Mouse (Mus musculus) megakaryocyte, embryonic 14.5 days (primary cell): ENCODE results near the gene Cmpk1. TPM values are rescaled to one million over a fixed set of nuclear protein-coding genes. Genes with fewer than 3 reads are reported as not detected.
"Not testable (repeated sequence)": the region's sequence is repeated elsewhere in the genome, so short reads cannot be mapped to it uniquely, and the experiment has no call there.

Experiments
- H3K27me3 ChIP-seq: replicated peaks from 2 replicates; pipeline ENCODE3; 2012; ENCODE audit warnings: inconsistent platforms
- H3K36me3 ChIP-seq: replicated peaks from 2 replicates; pipeline ENCODE3; 2012; ENCODE audit warnings: low read length, inconsistent platforms, mixed read lengths
- H3K4me1 ChIP-seq: 2 replicates; pipeline ENCODE4 v1.6.1; 2012; ENCODE audit warnings: inconsistent platforms
- H3K4me3 ChIP-seq: replicated peaks from 2 replicates; pipeline ENCODE3; 2012; ENCODE audit warnings: moderate library complexity, mild to moderate bottlenecking, inconsistent platforms
- H3K9me3 ChIP-seq: 2 replicates; pipeline ENCODE4 v1.6.1; 2012; ENCODE audit warnings: inconsistent platforms
- FLI1 ChIP-seq: IDR thresholded peaks from 2 replicates; pipeline ENCODE4 v1.6.1; 2012; ENCODE audit warnings: low read length, inconsistent platforms, mixed read lengths
- GATA1 ChIP-seq: IDR thresholded peaks from 3 replicates; pipeline ENCODE4 v1.6.1; 2012; ENCODE audit warnings: mixed read lengths, low read length, inconsistent platforms, borderline replicate concordance
- polyA plus RNA-seq: library from polyadenylated mRNA; stranded (reverse); fragments of >175 nt; gene quantifications from 2 replicates; pipeline ENCODE4 v1.2.3, GENCODE M21; 2012; ENCODE audit warnings: low replicate concordance; ENCODE audit not compliant: insufficient read depth

Cmpk1 gene
- polyA plus RNA-seq, 1 experiment: 37.9 TPM

- TF ChIP-seq FLI1 (no peak), GATA1 (no peak)
Measured at GRCm38 (mm10) chr4:114983020-114983419, 4.0 kb downstream of the Cmpk1 start.

GRCm38 (mm10) chr4:114982619-114983018 is 4.4 kb downstream of the Cmpk1 start:
- TF ChIP-seq FLI1 (no peak), GATA1 (no peak)
- Histone ChIP-seq H3K9me3 (no peaks in the 10 kb centered on the region), H3K27me3 (no peaks in the 10 kb centered on the region), H3K4me1 (peaks cover 78% of the 10 kb centered on the region), H3K36me3 (peaks cover 6% of the 10 kb centered on the region), H3K4me3 (no peak overlapping the region)

More at GRCm38 (mm10) chr4:114983020-114983419, 4.0 kb downstream of the Cmpk1 start:
- Histone ChIP-seq H3K9me3 (no peaks in the 10 kb centered on the region), H3K27me3 (no peaks in the 10 kb centered on the region), H3K4me1 (peaks cover 78% of the 10 kb centered on the region), H3K36me3 (peaks cover 6% of the 10 kb centered on the region), H3K4me3 (no peak overlapping the region)

GRCm38 (mm10) chr4:114973229-114973740 is 13.8 kb downstream of the Cmpk1 start:
- no peaks in the 10 kb centered on the region for H3K9me3 ChIP-seq

DNA sequence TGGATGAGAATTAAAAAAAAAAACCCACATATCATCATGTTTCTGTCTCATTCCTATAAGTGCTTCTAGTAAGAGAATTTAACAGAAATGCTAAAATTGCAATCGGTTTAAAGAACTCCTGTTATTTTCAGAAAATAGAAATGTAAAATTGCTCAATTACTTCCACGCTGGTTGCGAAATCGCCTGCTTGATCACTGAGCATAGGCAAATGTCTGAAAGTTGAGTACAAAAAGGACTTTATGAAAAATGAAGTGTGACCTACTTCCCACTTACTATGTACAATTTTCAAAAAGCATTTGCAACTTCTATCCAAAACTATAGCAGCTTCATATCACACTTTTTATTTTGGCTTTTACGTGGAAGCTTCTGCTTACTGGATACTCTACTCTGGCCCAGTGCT is 16.3 kb downstream of the Cmpk1 start:
- peaks cover 26% of the 10 kb centered on the region for H3K4me1 ChIP-seq
- TF ChIP-seq FLI1 (no peak), GATA1 (no peak)
- H3K4me3 ChIP-seq: no peak overlapping the region
- H3K36me3 ChIP-seq: peaks cover 43% of the 10 kb centered on the region
- H3K27me3 ChIP-seq: no peaks in the 10 kb centered on the region
- H3K9me3 ChIP-seq: no peaks in the 10 kb centered on the region

More at GRCm38 (mm10) chr4:114973229-114973740, 13.8 kb downstream of the Cmpk1 start:
- Histone ChIP-seq H3K4me1 (peaks cover 40% of the 10 kb centered on the region), H3K27me3 (no peaks in the 10 kb centered on the region), H3K36me3 (peaks cover 18% of the 10 kb centered on the region), H3K4me3 (no peak overlapping the region)
- TF ChIP-seq FLI1: no peak
- TF ChIP-seq GATA1: no peak

- H3K4me1 ChIP-seq, H3K4me3 ChIP-seq, H3K27me3 ChIP-seq, H3K9me3 ChIP-seq: not testable (repeated sequence)
- H3K36me3 ChIP-seq: peaks cover 70% of the 10 kb centered on the region
Measured at GRCm38 (mm10) chr4:114960881-114961280, 26.2 kb downstream of the Cmpk1 start.

- Histone ChIP-seq H3K9me3 (no peaks in the 10 kb centered on the region), H3K36me3 (peaks cover 57% of the 10 kb centered on the region), H3K4me3 (no peak overlapping the region), H3K27me3 (no peaks in the 10 kb centered on the region), H3K4me1 (peaks cover 4% of the 10 kb centered on the region; the same call in 1 of the 2 replicates)
- TF ChIP-seq GATA1 (no peak), FLI1 (no peak)
Measured at GRCm38 (mm10) chr4:114959533-114959932, 27.5 kb downstream of the Cmpk1 start.

- peaks cover 51% of the 10 kb centered on the region for H3K36me3 ChIP-seq
- no peak for TF ChIP-seq GATA1
- TF ChIP-seq FLI1: no peak
- H3K9me3 ChIP-seq: no peaks in the 10 kb centered on the region
- H3K4me3 ChIP-seq: no peak overlapping the region
- no peaks in the 10 kb centered on the region for H3K27me3 ChIP-seq
- peaks cover 4% of the 10 kb centered on the region; the same call in 1 of the 2 replicates for H3K4me1 ChIP-seq
Measured at GRCm38 (mm10) chr4:114958786-114959185, 28.3 kb downstream of the Cmpk1 start.

DNA sequence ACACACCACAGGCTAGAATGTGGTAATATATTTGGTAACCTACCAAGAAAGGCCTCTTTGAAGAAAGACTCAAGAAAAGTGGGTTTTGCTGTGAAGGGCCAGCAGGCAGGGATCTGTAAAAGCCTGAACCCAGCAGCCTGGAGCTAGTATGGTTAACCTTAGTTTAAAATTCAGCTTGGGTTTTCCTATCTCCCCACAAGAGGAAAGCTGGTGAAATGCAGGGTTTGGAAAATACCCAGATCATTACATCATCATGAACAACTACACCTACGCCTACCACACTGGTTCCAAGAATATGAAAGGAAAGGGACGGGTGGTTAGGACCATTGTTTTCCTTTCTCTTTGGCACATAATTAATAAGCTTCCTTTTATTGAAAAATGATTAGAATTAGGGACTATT is 28.8 kb downstream of the Cmpk1 start:
- no peaks in the 10 kb centered on the region for H3K9me3 ChIP-seq
- peaks cover 46% of the 10 kb centered on the region for H3K36me3 ChIP-seq
- no peak overlapping the region for H3K4me3 ChIP-seq
- TF ChIP-seq GATA1 (no peak), FLI1 (no peak)
- H3K27me3 ChIP-seq: peaks cover 2% of the 10 kb centered on the region
- peaks cover 7% of the 10 kb centered on the region for H3K4me1 ChIP-seq

DNA sequence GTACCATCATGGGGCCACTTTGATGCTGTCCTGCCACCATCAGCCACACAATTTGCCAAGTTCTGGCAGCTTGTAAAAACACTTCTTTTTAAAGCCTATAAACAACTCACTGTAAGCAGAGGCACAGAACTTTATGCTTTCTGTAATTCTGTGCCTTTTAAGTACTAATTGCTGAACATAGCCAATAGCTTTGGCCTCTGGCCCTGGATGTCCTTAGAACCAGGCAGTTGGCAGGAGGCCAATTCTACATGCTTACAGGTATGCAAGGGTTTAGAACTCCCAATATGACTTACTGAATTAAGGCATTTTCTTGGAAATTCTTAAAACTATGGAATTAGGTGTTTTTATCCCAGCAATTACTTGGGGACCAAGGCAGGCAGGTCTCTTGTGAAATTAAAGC is 29.6 kb downstream of the Cmpk1 start:
- H3K4me1 ChIP-seq: peaks cover 11% of the 10 kb centered on the region
- H3K9me3 ChIP-seq: no peaks in the 10 kb centered on the region
- no peak overlapping the region for H3K4me3 ChIP-seq
- peaks cover 5% of the 10 kb centered on the region for H3K27me3 ChIP-seq
- H3K36me3 ChIP-seq: peaks cover 38% of the 10 kb centered on the region
- TF ChIP-seq GATA1 (no peak), FLI1 (no peak)

GRCm38 (mm10) chr4:114953172-114953571 is 33.9 kb downstream of the Cmpk1 start:
- H3K4me3 ChIP-seq: peak overlapping the region; percentile 30
- H3K27me3 ChIP-seq: peaks cover 23% of the 10 kb centered on the region
- H3K9me3 ChIP-seq: no peaks in the 10 kb centered on the region
- H3K36me3 ChIP-seq: peaks cover 6% of the 10 kb centered on the region
- H3K4me1 ChIP-seq: peaks cover 12% of the 10 kb centered on the region
- TF ChIP-seq FLI1 (no peak), GATA1 (no peak)

DNA sequence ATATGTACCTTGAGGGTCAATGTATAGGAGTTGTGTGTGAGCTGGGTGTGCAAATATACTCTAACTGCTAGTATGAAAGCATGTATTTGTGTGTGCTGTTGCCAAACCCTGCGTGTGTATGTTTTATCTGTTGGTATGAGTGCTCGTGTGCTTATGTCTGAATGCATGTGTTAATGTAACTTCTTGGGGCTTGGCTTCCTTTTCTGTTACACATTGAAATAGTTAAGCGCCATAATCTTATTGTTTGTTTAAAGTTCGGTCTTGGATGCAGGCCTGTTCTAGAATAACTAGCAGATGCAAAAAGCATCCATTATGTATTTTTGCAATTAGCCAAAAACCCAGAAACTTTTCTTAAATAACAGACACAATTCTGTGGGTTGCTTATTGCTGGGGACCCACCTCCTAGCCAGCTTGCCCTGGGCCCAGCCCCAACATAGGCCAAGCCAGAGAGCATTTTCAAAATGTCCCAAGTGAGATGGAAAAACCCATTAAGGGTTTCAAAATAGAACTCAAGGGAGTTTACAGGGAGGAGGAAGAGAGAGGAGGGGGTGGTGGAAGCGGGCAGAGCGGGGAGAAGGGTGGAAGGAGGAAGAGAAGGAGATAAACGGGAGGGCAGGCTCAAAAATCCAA is 39.1 kb downstream of the Cmpk1 start:
- no peak for TF ChIP-seq FLI1
- no peak for TF ChIP-seq GATA1
- H3K4me3 ChIP-seq: no peak overlapping the region
- H3K4me1 ChIP-seq: peaks cover 19% of the 10 kb centered on the region
- no peaks in the 10 kb centered on the region for H3K9me3 ChIP-seq
- H3K27me3 ChIP-seq: peaks cover 48% of the 10 kb centered on the region
- H3K36me3 ChIP-seq: no peaks in the 10 kb centered on the region
